Mouse (Mus musculus) CH12.LX (cell line): Measurements from ENCODE around the gene Gm43951. TPM values are rescaled to one million over a fixed set of nuclear protein-coding genes. Genes with fewer than 3 reads are reported as not detected.

Experiments
- DNase-seq: peaks from one replicate; pipeline ENCODE4 v3.0.0-alpha.2; 2013; ENCODE audit errors: extremely low read depth
- H3K27ac ChIP-seq: 2 replicates; pipeline ENCODE4 v1.5.1; 2012; ENCODE audit warnings: low read depth, mild to moderate bottlenecking, control low read depth, moderate library complexity; ENCODE audit not compliant: insufficient read depth
- H3K27me3 ChIP-seq: replicated peaks from 2 replicates; pipeline ENCODE3; 2012; ENCODE audit warnings: inconsistent platforms
- H3K36me3 ChIP-seq, 2 experiments: replicated peaks in 1 of 2; 2 replicates each; pipeline versions ENCODE3 to v1.6.1; 2012; ENCODE audit warnings: inconsistent platforms in 1 of 2, low read length in 1 of 2, mild to moderate bottlenecking in 1 of 2, mixed read lengths in 1 of 2, moderate library complexity in 1 of 2; ENCODE audit not compliant: control insufficient read depth in 1 of 2, insufficient read depth in 1 of 2
- H3K4me1 ChIP-seq, 2 experiments: 2 replicates each; pipeline ENCODE4 v1.6.1; 2012; ENCODE audit warnings: inconsistent platforms in 1 of 2, moderate library complexity in 1 of 2; ENCODE audit not compliant: insufficient read depth in 2 of 2, control insufficient read depth in 1 of 2
- H3K4me2 ChIP-seq: 2 replicates; pipeline ENCODE4 v1.6.1; 2012; ENCODE audit warnings: low read depth, mild to moderate bottlenecking, control low read depth; ENCODE audit not compliant: poor library complexity, insufficient read depth, severe bottlenecking
- H3K4me3 ChIP-seq, 3 experiments: fragments of 150-350 bp in 1 of 3; sonication (generic) in 1 of 3; replicated peaks in 1 of 3; 2 replicates each; pipeline versions ENCODE3 to v1.5.1; 2011 to 2012; ENCODE audit warnings: low read depth in 2 of 3, low read length in 2 of 3, mild to moderate bottlenecking in 2 of 3, moderate library complexity in 2 of 3, control low read depth in 1 of 3, improper control_type of control experiment in 1 of 3, inconsistent platforms in 1 of 3, mixed read lengths in 1 of 3; ENCODE audit not compliant: poor library complexity in 1 of 3
- H3K79me2 ChIP-seq: replicated peaks from 2 replicates; pipeline ENCODE4 v1.6.1; 2012; ENCODE audit warnings: mild to moderate bottlenecking, moderate library complexity; ENCODE audit not compliant: control insufficient read depth, poor library complexity, insufficient read depth, severe bottlenecking; ENCODE audit errors: extremely low read depth
- H3K9ac ChIP-seq: 2 replicates; pipeline ENCODE4 v1.6.1; 2012; ENCODE audit warnings: low read depth, mild to moderate bottlenecking, control low read depth, moderate library complexity; ENCODE audit not compliant: insufficient read depth
- H3K9me3 ChIP-seq: replicated peaks from 2 replicates; pipeline ENCODE3; 2012; ENCODE audit warnings: low read length, inconsistent platforms, mixed read lengths
- CHD1 ChIP-seq: IDR thresholded peaks from 2 replicates; pipeline ENCODE4 v1.6.1; 2012; ENCODE audit warnings: low read depth, low read length, improper control_type of control experiment, inconsistent platforms
- ELF1 ChIP-seq: IDR thresholded peaks from 2 replicates; pipeline ENCODE4 v1.6.1; 2014; ENCODE audit warnings: low read depth, mild to moderate bottlenecking, inconsistent platforms, low read length, improper control_type of control experiment
- MAFK ChIP-seq: IDR thresholded peaks from 2 replicates; pipeline ENCODE4 v1.6.1; 2011; ENCODE audit warnings: low read length, improper control_type of control experiment; ENCODE audit not compliant: insufficient replicate concordance
- MEF2A ChIP-seq: IDR thresholded peaks from 2 replicates; pipeline ENCODE4 v1.6.1; 2014; ENCODE audit warnings: low read depth, mild to moderate bottlenecking, inconsistent platforms, low read length, improper control_type of control experiment, borderline replicate concordance
- POLR2AphosphoS2 ChIP-seq: IDR thresholded peaks from 2 replicates; pipeline ENCODE4 v1.6.1; 2011; ENCODE audit warnings: low read depth, low read length, improper control_type of control experiment
- RCOR1 ChIP-seq: conservative IDR thresholded peaks from 2 replicates; pipeline ENCODE4 v1.6.1; 2012; ENCODE audit warnings: low read depth, mild to moderate bottlenecking, inconsistent platforms, low read length, improper control_type of control experiment
- TBP ChIP-seq: conservative IDR thresholded peaks from 2 replicates; pipeline ENCODE4 v1.6.1; 2011; ENCODE audit warnings: low read depth, low read length, improper control_type of control experiment
- TCF12 ChIP-seq: IDR thresholded peaks from 2 replicates; pipeline ENCODE4 v1.6.1; 2014; ENCODE audit warnings: low read depth, mild to moderate bottlenecking, inconsistent platforms, low read length, improper control_type of control experiment
- UBTF ChIP-seq: IDR thresholded peaks from 2 replicates; pipeline ENCODE4 v1.6.1; 2012; ENCODE audit warnings: low read depth, mild to moderate bottlenecking, inconsistent platforms, low read length, improper control_type of control experiment, moderate library complexity
- USF1 ChIP-seq: IDR thresholded peaks from 2 replicates; pipeline ENCODE4 v1.6.1; 2014; ENCODE audit warnings: low read depth, mild to moderate bottlenecking, inconsistent platforms, low read length, improper control_type of control experiment
- USF2 ChIP-seq: conservative IDR thresholded peaks from 2 replicates; pipeline ENCODE4 v1.6.1; 2011; ENCODE audit warnings: low read depth, low read length, improper control_type of control experiment
- ZC3H11A ChIP-seq: IDR thresholded peaks from 2 replicates; pipeline ENCODE4 v1.6.1; 2012; ENCODE audit warnings: low read depth, mild to moderate bottlenecking, inconsistent platforms, low read length, improper control_type of control experiment
- ZMIZ1 ChIP-seq: IDR thresholded peaks from 2 replicates; pipeline ENCODE4 v1.6.1; 2012; ENCODE audit warnings: low read depth, mild to moderate bottlenecking, inconsistent platforms, low read length, improper control_type of control experiment
- ZNF384 ChIP-seq: IDR thresholded peaks from 2 replicates; pipeline ENCODE4 v1.6.1; 2012; ENCODE audit warnings: low read depth, low read length, improper control_type of control experiment, inconsistent platforms
- dilution Hi-C: fragments of 300-500 bp; cut with MboI; formaldehyde crosslinking; loops from 2 replicates; pipeline ENCODE4 v1.14.3; 2020; ENCODE audit warnings: low sequenced_read_pairs; ENCODE audit not compliant: extremely low pct_unique_long_range_greater_than_20kb, extremely low pct_ligation_motif_present
- in situ Hi-C: fragments of 300-500 bp; cut with MboI; formaldehyde crosslinking; loops from 3 replicates; pipeline ENCODE4 v1.14.3; 2019; ENCODE audit warnings: low sequenced_read_pairs, low pct_ligation_motif_present, low pct_unique_long_range_greater_than_20kb, mixed read lengths
- polyA plus RNA-seq: library from polyadenylated mRNA; unstranded; fragments of >175 nt; gene quantifications from 2 replicates; pipeline ENCODE4 v1.2.1, GENCODE M21; 2012; ENCODE audit warnings: low read depth; ENCODE audit not compliant: insufficient read length
- total RNA-seq, 2 experiments: library from RNA; depleted of rRNA; stranded (reverse); fragments of 300-350 nt in 1 of 2; fragments of >200 nt in 1 of 2; gene quantifications; 2 replicates each; pipeline ENCODE4 v1.2.3; 2012 to 2014

Gene Gm43951
- total and polyA plus RNA-seq, 3 experiments: 0.39 to 0.47 TPM; not detected in 1

- dilution Hi-C loops: no loop called here
- Histone ChIP-seq H3K27me3 (no peaks in the 10 kb centered on the region), H3K36me3 (peaks cover 27 to 68% of the 10 kb centered on the region in 2 experiments), H3K79me2 (no peaks in the 10 kb centered on the region), H3K27ac (no peak overlapping the region), H3K4me2 (no peak overlapping the region), H3K9me3 (no peaks in the 10 kb centered on the region), H3K4me1 (peaks cover 0 to 7% of the 10 kb centered on the region in 2 experiments; a peak in 1 of 4 replicates), H3K4me3 (no peak overlapping the region), H3K9ac (no peak overlapping the region)
- no peak for DNase-seq
- TF ChIP-seq MAFK: no peak
- no peak for TF ChIP-seq UBTF
- no peak for TF ChIP-seq ZNF384
- in situ Hi-C loops: no loop called here
These were observed 25.5 kb downstream of the Gm43951 start for GRCm38 (mm10) chr11:72181136-72181535.

GRCm38 (mm10) chr11:72180556-72180955, 26.1 kb downstream of the Gm43951 start:
- no peak for TF ChIP-seq ELF1
- TF ChIP-seq ZC3H11A: no peak
- TF ChIP-seq ZMIZ1: no peak
- no peak for TF ChIP-seq TCF12
- TF ChIP-seq POLR2AphosphoS2: no peak
- no peak for TF ChIP-seq USF2
- TF ChIP-seq RCOR1: no peak
- TF ChIP-seq TBP: no peak
- TF ChIP-seq USF1: no peak
- H3K27ac ChIP-seq: no peak overlapping the region
- no peak overlapping the region for H3K4me3 ChIP-seq
- no peak overlapping the region for H3K9ac ChIP-seq
- no peak for DNase-seq
- peaks cover 0 to 7% of the 10 kb centered on the region in 2 experiments; a peak in 1 of 4 replicates for H3K4me1 ChIP-seq
- H3K27me3 ChIP-seq: no peaks in the 10 kb centered on the region
- no peak overlapping the region for H3K4me2 ChIP-seq
- in situ Hi-C loops: no loop called here
- no peaks in the 10 kb centered on the region for H3K9me3 ChIP-seq
- H3K36me3 ChIP-seq: peaks cover 28 to 68% of the 10 kb centered on the region in 2 experiments
- no peaks in the 10 kb centered on the region for H3K79me2 ChIP-seq
- dilution Hi-C loops: no loop called here

- in situ Hi-C loops (no loop called here), dilution Hi-C loops (no loop called here)
- H3K4me1 ChIP-seq: peaks cover 0 to 7% of the 10 kb centered on the region in 2 experiments; a peak in 1 of 4 replicates
- no peaks in the 10 kb centered on the region for H3K27me3 ChIP-seq
- DNase-seq: no peak
- no peak for TF ChIP-seq MAFK
- no peak for TF ChIP-seq CHD1
- TF ChIP-seq MEF2A: no peak
- TF ChIP-seq ZMIZ1: no peak
- no peaks in the 10 kb centered on the region for H3K79me2 ChIP-seq
- H3K9ac ChIP-seq: no peak overlapping the region
- peaks cover 43 to 83% of the 10 kb centered on the region in 2 experiments for H3K36me3 ChIP-seq
- no peak overlapping the region for H3K27ac ChIP-seq
- H3K9me3 ChIP-seq: no peaks in the 10 kb centered on the region
- H3K4me3 ChIP-seq: no peak overlapping the region
- H3K4me2 ChIP-seq: no peak overlapping the region
These were observed 30.1 kb downstream of the Gm43951 start for GRCm38 (mm10) chr11:72176553-72176952.
